Mouse (Mus musculus) olfactory bulb, adult 2 months (tissue): ENCODE data around the gene Prkacb. TPM values are rescaled to one million over a fixed set of nuclear protein-coding genes. Genes with fewer than 3 reads are reported as not detected.
A peak's percentile ranks its signal among the peaks of the same experiment; 100 is the strongest.

Experiments
- H3K27ac ChIP-seq: fragments of 200-500 bp; 2 replicates; pipeline ENCODE4 v1.5.1; 2012; ENCODE audit warnings: low read depth, low read length; ENCODE audit not compliant: insufficient read depth
- H3K4me1 ChIP-seq: fragments of 200-500 bp; 2 replicates; pipeline ENCODE4 v1.6.1; 2012; ENCODE audit warnings: low read length; ENCODE audit not compliant: control insufficient read depth, insufficient read depth
- H3K4me3 ChIP-seq: fragments of 200-500 bp; 2 replicates; pipeline ENCODE4 v1.5.1; 2012; ENCODE audit warnings: mild to moderate bottlenecking, low read depth, low read length, moderate library complexity; ENCODE audit not compliant: insufficient read depth
- CTCF ChIP-seq: fragments of 200-500 bp; IDR thresholded peaks from 2 replicates; pipeline ENCODE4 v1.5.1; 2012; ENCODE audit warnings: low read depth, mild to moderate bottlenecking, low read length, moderate library complexity; ENCODE audit not compliant: insufficient read depth
- POLR2A ChIP-seq: fragments of 200-500 bp; IDR thresholded peaks from 2 replicates; pipeline ENCODE4 v1.6.1; 2012; ENCODE audit warnings: mild to moderate bottlenecking, low read depth, low read length, moderate library complexity; ENCODE audit not compliant: insufficient read depth
- WGBS: fragments of 180-500 bp; shearing (Covaris S2); methylation state at CpG from one replicate; pipeline ENCODE4 v1.1.7; 2018; 5-methylcytosine and 5-hydroxymethylcytosine counted together
- polyA plus RNA-seq: library from polyadenylated mRNA; stranded (reverse); fragments of >200 nt; gene quantifications from 2 replicates; pipeline ENCODE4 v1.2.4, GENCODE M21; 2012; ENCODE audit warnings: low replicate concordance; ENCODE audit not compliant: missing spikeins, insufficient read depth, insufficient read length

Gene Prkacb
- polyA plus RNA-seq, 1 experiment = 239 TPM

DNA sequence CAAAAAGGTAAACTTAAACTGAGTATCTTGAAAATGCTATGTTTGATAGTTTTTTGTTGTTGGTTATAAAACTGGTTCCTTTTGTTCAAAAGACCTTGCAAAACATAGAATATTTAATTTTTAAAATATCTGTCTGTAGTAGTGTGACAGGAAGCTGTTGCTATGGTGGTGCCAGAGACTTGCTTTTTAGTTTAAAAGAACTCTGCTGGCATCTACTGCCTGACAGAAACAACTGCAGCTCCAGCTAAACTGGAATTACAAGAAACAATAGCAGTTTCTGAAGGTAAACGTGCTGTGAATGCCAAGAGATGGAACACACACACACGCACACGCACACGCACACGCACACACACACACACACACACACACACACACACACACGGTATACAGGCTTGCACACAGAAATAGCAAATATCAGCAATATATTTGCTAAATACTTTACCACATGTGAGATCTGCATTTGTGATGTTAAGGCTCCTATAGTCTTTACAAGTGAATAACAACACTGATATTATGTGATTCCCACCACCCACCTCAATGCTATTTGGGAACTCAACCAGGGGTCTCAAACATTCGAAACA lies 29.1 kb downstream of the Prkacb start:
- WGBS = 27% methylated on average over 7 of the region's 7 CpGs
- Histone ChIP-seq H3K27ac (no peak overlapping the region), H3K4me1 (peaks cover 6% of the 10 kb centered on the region), H3K4me3 (no peak overlapping the region)
- TF ChIP-seq CTCF (no peak), POLR2A (no peak)

DNA sequence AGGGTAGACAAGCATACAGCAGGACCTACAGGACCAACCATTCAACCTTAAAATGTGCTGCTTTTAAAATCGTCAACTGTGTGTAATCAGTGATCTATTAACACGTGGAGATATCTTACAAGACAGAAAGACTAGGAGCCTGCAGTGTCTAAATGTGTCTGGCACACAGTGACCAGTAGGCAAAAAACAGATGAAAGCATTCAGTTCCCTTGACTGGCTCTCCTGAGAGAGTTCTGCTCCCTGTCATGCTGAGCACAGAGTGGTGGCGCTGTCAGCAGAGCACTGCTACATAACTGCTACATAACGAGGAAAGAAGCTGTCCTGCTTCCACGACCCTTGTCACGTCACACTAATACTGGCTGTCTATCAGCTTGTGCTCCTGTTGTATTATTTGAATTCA lies 30.2 kb downstream of the Prkacb start:
- Histone ChIP-seq H3K4me1 (peaks cover 6% of the 10 kb centered on the region), H3K27ac (no peak overlapping the region), H3K4me3 (no peak overlapping the region)
- no peak for TF ChIP-seq CTCF
- no peak for TF ChIP-seq POLR2A
- WGBS = 49% methylated on average over 6 of the region's 6 CpGs

DNA sequence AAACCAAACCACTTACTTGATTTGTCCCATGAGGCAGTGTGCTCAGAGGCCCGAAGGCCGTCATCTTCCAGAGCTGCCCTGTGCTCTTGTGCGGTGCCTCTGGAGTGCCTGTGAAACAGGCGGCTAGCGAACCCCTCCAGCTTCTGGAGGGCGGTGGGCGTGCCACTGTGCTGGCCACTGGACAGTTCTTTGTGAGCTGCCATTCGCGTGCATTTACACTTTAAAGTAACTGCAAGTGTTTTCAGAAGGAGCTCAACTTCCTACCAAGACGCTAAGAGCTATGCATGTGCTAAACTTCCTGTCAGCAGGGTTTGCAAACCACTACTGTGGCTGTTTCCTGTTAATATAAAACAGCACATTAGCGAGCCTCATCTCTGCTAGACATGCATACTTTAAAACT lies 31.7 kb downstream of the Prkacb start:
- H3K4me3 ChIP-seq = peak overlapping the region; percentile 31
- WGBS = 32% methylated on average over 11 of the region's 11 CpGs

DNA sequence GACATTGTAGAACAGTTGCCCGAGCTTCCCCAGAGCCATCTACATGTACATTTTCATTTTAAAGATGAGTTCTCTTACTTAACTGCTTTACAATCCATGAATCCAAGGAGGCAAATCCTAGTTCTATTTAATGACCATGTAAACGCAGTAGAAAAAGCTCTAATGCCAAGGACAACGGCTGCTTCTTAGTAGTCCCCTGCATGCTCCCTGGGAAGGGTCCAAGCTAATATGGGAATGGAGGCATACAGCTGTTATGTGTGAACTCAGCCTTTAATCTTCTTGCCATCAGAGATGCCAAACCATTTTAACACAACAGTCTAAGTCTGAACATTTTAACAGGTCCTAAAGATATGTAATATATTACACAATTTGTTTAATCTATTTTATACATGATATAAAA lies 32.5 kb downstream of the Prkacb start:
- no peak overlapping the region for H3K4me3 ChIP-seq
- 46% methylated on average over 3 of the region's 3 CpGs for WGBS
- peaks cover 6% of the 10 kb centered on the region for H3K4me1 ChIP-seq
- no peak overlapping the region for H3K27ac ChIP-seq
- TF ChIP-seq CTCF (no peak), POLR2A (no peak)

More for the DNA sequence above, 31.7 kb downstream of the Prkacb start:
- TF ChIP-seq CTCF (no peak), POLR2A (no peak)
- Histone ChIP-seq H3K27ac (peak overlapping the region; percentile 20; the same call in 1 of the 2 replicates), H3K4me1 (peaks cover 6% of the 10 kb centered on the region)

DNA sequence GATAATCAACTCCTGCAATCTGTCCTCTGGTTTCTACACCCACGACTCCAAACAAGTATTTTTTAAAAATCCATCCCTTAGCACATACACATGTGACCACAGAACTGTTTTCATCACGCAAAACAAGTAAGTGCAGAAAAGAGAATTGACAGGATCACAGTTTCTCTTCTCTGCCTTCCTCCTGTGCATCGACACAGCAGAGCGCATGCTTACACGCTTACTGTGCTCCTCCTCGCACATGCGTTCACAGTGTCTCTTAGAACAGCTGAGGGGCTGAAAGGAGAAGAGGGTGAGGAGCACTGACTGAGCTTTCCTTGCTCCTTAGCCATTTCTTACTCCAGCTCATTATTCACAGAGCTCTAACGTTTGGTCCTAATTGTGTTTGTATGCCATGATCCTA lies 33.9 kb downstream of the Prkacb start:
- no peak overlapping the region for H3K27ac ChIP-seq
- H3K4me3 ChIP-seq = no peak overlapping the region
- 50% methylated on average over 8 of the region's 8 CpGs for WGBS
- peaks cover 6% of the 10 kb centered on the region for H3K4me1 ChIP-seq
- TF ChIP-seq CTCF = no peak
- TF ChIP-seq POLR2A = no peak

DNA sequence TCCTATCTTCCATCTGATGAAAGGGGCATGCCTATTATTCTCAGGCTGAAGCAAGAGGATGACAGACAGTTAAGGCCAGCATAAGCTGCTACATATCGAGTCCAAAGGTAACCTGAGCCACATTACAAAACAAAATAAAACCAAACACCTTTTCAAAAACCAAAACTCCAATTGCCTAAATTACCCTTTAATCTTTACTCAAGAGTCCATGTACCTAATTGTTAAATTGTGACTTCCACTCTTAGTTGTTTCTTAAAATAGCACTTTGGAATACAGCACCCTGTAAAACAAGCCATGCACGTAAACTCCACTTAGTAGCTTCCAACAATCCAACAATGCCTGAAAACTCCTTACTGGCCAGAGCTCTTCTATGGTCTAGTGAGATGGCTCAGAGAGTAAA lies 34.3 kb downstream of the Prkacb start:
- peaks cover 6% of the 10 kb centered on the region for H3K4me1 ChIP-seq
- no peak overlapping the region for H3K4me3 ChIP-seq
- TF ChIP-seq POLR2A (no peak), CTCF (no peak)
- 69% methylated on average over 2 of the region's 2 CpGs for WGBS
- H3K27ac ChIP-seq = no peak overlapping the region

DNA sequence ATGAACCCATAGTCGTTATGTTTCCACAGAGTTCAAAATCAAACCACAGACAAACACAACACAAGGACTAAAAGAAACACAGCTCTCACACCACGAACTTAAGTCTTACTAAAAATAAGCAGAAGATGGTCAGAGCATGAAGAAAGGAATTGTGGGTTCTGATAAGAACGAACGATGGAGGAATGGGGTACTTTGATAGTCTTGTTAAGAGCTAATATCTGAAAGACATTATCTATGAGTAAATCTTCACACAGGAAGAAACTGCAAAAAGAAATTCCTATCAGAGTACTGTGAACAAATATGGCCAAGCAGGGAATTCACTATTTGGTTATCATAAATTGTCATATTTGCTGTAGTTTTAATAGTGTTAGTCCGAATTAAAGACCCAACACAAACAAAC lies 36.1 kb downstream of the Prkacb start:
- TF ChIP-seq CTCF (no peak), POLR2A (no peak)
- no peak overlapping the region for H3K4me3 ChIP-seq
- no peak overlapping the region for H3K27ac ChIP-seq
- H3K4me1 ChIP-seq = peaks cover 6% of the 10 kb centered on the region
- WGBS = 80% methylated on average over 5 of the region's 5 CpGs

DNA sequence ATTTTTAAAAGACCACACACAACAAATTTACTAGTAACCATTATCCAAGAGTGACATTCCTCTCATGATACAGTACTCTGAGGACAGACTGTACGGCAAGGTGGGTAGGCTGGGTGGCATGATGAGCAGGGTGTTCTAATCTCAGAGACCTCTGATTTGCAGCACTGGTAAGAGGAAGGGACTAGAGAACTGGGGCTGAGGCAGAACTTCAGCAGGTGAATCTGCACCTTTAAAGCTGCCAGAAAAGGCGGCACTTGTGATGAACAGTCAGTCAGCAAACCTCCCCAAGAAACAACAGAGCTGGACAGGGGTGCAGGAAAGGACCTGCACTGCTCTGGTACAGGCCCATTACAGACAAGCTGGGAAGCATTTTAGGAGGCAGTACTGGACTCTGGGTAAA lies 41.9 kb downstream of the Prkacb start:
- TF ChIP-seq POLR2A = no peak
- TF ChIP-seq CTCF = no peak
- peaks cover 12% of the 10 kb centered on the region for H3K4me1 ChIP-seq
- 70% methylated on average over 2 of the region's 2 CpGs for WGBS
- H3K27ac ChIP-seq = 0 out of 2 replicates have a peak overlapping the region, but pooled peaks have one; percentile 7
- H3K4me3 ChIP-seq = no peak overlapping the region

DNA sequence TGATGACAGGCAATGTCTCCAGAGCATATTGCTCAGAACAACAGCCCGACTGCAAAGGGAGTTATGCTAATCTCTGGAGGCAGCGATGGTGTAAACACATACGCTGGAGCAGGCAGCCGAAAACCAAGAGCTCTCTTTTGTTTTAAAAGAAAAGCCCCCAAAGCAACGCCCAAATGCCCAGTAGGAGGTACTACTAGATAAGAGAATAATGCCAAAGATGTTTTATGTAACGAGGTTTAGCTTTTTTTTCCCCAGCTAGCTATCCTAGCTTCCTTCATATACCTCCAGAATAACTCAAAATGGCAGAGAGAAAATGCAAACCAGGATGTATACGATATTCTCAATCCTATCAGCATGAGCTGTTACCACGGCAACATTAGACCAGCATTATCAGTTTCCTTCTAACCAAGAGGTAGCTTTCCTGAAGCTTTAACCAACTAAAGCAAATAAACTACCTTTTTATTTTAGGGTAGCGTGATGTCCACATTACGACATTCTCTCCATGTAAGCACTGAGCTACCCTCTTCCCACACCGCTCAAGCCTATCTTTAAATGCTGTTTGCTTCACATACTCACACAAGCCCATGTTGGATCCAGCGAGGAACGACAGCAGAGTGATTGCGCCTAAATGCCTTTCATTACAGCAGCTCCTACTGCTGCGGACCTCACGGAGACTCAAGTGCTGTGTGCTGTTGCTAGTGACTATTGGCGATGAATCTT lies 42.7 kb downstream of the Prkacb start:
- 10% methylated on average over 17 of the region's 17 CpGs for WGBS
- H3K27ac ChIP-seq = peak overlapping the region; percentile 100
- peaks cover 12% of the 10 kb centered on the region for H3K4me1 ChIP-seq
- TF ChIP-seq POLR2A (no peak), CTCF (no peak)
- H3K4me3 ChIP-seq = peak overlapping the region; percentile 65
